Mouse (Mus musculus) thymus, adult 2 months (tissue): ENCODE data around the gene Wrap53.

Experiments
- CTCF ChIP-seq: fragments of 200-500 bp; IDR thresholded peaks from 2 replicates; pipeline ENCODE4 v1.5.1; 2012; ENCODE audit warnings: mild to moderate bottlenecking, control low read depth, low read length, moderate library complexity, borderline replicate concordance; ENCODE audit not compliant: control insufficient read depth, poor library complexity, insufficient read depth; ENCODE audit errors: extremely low read depth
- POLR2A ChIP-seq: fragments of 200-500 bp; IDR thresholded peaks from 2 replicates; pipeline ENCODE4 v1.6.1; 2012; ENCODE audit warnings: mild to moderate bottlenecking, low read length, control low read depth, moderate library complexity; ENCODE audit not compliant: control insufficient read depth, poor library complexity, insufficient read depth; ENCODE audit errors: extremely low read depth

DNA sequence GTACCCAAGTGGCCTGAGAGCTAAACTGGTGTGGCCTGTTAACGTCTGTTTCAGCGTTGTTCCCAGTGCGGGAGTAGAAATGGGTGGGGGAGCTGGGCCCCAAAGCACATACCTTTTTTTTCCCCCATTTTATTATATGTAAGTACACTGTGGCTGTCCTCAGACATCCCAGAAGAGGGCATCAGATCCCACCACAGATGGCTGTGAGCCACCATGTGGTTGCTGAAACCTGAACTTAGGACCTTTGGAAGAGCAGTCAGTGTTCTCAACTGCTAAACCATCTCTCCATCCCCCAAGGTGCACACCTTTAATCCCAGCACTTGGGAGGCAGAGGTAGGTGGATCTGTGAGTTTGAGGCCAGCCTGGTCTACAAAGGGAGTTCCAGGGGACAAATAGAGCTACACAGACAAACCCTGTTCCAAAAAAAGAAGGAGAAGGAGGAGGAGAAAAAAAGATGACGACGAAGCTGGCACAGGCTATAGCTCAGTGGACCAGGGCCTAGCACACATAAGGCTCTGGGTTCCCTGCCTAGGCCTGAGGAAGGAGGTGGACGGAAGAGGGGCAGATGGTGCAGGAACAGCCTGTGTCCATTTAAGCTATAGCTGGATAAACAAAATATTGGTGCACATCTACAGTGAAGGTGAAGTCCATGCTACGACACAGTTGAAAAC, 47.4 kb downstream of the Wrap53 start:
- TF ChIP-seq CTCF: no peak
- no peak for TF ChIP-seq POLR2A
